Mouse (Mus musculus): ENCODE results near the gene Samd1.

GRCm38 (mm10) chr8:83971661-83972060 lies 25.8 kb upstream of the Samd1 start:
- no peak for TF ChIP-seq NELFE (IDR thresholded peaks at IDR 0.05; ENCODE audit: low read depth, low read length)
- no peak for TF ChIP-seq POLR2A (IDR thresholded peaks at IDR 0.05; ENCODE audit: control insufficient read depth in 1 of 2, insufficient read depth in 1 of 2, low read depth in 1 of 2, low read length in 2 of 2, poor library complexity in 1 of 2)
- no peak for TF ChIP-seq RAD21 (IDR thresholded peaks at IDR 0.05; ENCODE audit: low read depth, low read length)
- no peak for TF ChIP-seq CTCF (IDR thresholded peaks at IDR 0.05 in 2 of 3, conservative IDR thresholded peaks at IDR 0.05 in 1 of 3; ENCODE audit: control insufficient read depth in 1 of 3, insufficient read depth in 1 of 3, low read depth in 2 of 3, low read length in 3 of 3, poor library complexity in 1 of 3, severe bottlenecking in 1 of 3)
- TF ChIP-seq EP300 (IDR thresholded peaks at IDR 0.05; ENCODE audit: low read depth in 1 of 2, low read length in 2 of 2), result no peak
- TF ChIP-seq UBTF (IDR thresholded peaks at IDR 0.05; ENCODE audit: borderline replicate concordance, insufficient read depth, low read depth, low read length), result no peak
- no peak for TF ChIP-seq TCF12 (IDR thresholded peaks at IDR 0.05; ENCODE audit: low read depth, low read length)
- TF ChIP-seq SMC3 (IDR thresholded peaks at IDR 0.05; ENCODE audit: low read depth, low read length), result no peak
- no peak for TF ChIP-seq MAFK (IDR thresholded peaks at IDR 0.05; ENCODE audit: borderline replicate concordance, low read depth, low read length)
- no peak for TF ChIP-seq USF1 (IDR thresholded peaks at IDR 0.05; ENCODE audit: low read depth, low read length)
- no peak for TF ChIP-seq KAT2A (conservative IDR thresholded peaks at IDR 0.05; ENCODE audit: low read depth, low read length)
- TF ChIP-seq GATA1 (IDR thresholded peaks at IDR 0.05; ENCODE audit: low read depth, low read length), result no peak
- no peak for TF ChIP-seq POLR2AphosphoS5 (IDR thresholded peaks at IDR 0.05; ENCODE audit: borderline replicate concordance, low read depth, low read length)

Measured in MEL (cell line).